Mouse (Mus musculus): ENCODE data around the gene Eif2s3y.
A peak's percentile ranks its signal among the peaks of the same experiment; 100 is the strongest.

Eif2s3y gene

DNA sequence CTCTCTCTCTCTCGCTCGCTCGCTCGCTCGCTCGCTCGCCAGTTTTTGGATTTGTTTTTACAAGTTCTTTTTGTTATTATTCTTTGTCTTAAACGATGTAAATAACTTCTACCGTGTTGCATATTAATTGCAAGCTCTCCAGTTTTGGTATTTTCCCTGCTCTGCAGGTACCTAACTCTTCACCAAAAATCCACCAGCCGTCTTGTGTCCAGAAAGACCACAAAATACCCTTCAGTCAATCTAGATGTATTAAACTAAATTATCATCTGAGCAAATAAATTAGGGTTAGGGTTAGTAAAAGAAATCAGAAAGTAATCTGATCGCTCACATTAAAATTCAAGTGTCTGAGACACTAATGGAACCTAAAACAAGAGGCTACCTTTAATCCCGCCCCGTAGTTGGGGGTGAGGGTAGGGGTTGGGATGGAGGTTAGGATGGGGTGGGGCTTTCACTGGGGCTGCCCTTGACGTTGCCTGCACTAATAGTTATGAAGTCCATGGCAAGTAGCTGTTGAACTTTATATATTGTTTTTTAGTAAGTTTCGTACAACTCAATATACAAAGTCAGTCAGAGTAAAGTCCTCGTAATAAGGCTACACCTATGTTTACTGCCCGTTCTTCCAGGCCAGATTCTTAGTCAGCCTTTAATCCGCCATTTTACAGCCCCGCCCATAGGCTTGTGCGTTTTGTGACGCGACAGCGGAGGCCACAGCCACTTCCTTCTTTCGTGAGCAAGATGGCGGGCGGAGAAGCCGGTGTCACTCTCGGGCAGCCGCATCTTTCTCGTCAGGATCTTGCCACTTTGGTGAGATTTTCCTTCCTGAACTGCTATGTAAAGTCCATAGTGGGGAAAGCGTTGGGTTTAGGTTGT lies at the start of gene Eif2s3y:
Gene Eif2s3y, plus strand, starts transcription at position 662 of the 870 bp plus-strand sequence.
- peak; percentile 82 for DNase-seq (ENCODE audit: low spot score)
